Mouse (Mus musculus) CH12.LX (cell line): ENCODE measurements around the gene Lypd4. TPM values are rescaled to one million over a fixed set of nuclear protein-coding genes. Genes with fewer than 3 reads are reported as not detected.

Source experiments
- DNase-seq: peaks from one replicate; pipeline ENCODE4 v3.0.0-alpha.2; 2013; ENCODE audit errors: extremely low read depth
- H3K27ac ChIP-seq: 2 replicates; pipeline ENCODE4 v1.5.1; 2012; ENCODE audit warnings: low read depth, mild to moderate bottlenecking, control low read depth, moderate library complexity; ENCODE audit not compliant: insufficient read depth
- H3K27me3 ChIP-seq: replicated peaks from 2 replicates; pipeline ENCODE3; 2012; ENCODE audit warnings: inconsistent platforms
- H3K36me3 ChIP-seq, 2 experiments: replicated peaks in 1 of 2; 2 replicates each; pipeline versions ENCODE3 to v1.6.1; 2012; ENCODE audit warnings: inconsistent platforms in 1 of 2, low read length in 1 of 2, mild to moderate bottlenecking in 1 of 2, mixed read lengths in 1 of 2, moderate library complexity in 1 of 2; ENCODE audit not compliant: control insufficient read depth in 1 of 2, insufficient read depth in 1 of 2
- H3K4me1 ChIP-seq, 2 experiments: 2 replicates each; pipeline ENCODE4 v1.6.1; 2012; ENCODE audit warnings: inconsistent platforms in 1 of 2, moderate library complexity in 1 of 2; ENCODE audit not compliant: insufficient read depth in 2 of 2, control insufficient read depth in 1 of 2
- H3K4me2 ChIP-seq: 2 replicates; pipeline ENCODE4 v1.6.1; 2012; ENCODE audit warnings: low read depth, mild to moderate bottlenecking, control low read depth; ENCODE audit not compliant: poor library complexity, insufficient read depth, severe bottlenecking
- H3K4me3 ChIP-seq, 3 experiments: fragments of 150-350 bp in 1 of 3; sonication (generic) in 1 of 3; replicated peaks in 1 of 3; 2 replicates each; pipeline versions ENCODE3 to v1.5.1; 2011 to 2012; ENCODE audit warnings: low read depth in 2 of 3, low read length in 2 of 3, mild to moderate bottlenecking in 2 of 3, moderate library complexity in 2 of 3, control low read depth in 1 of 3, improper control_type of control experiment in 1 of 3, inconsistent platforms in 1 of 3, mixed read lengths in 1 of 3; ENCODE audit not compliant: poor library complexity in 1 of 3
- H3K79me2 ChIP-seq: replicated peaks from 2 replicates; pipeline ENCODE4 v1.6.1; 2012; ENCODE audit warnings: mild to moderate bottlenecking, moderate library complexity; ENCODE audit not compliant: control insufficient read depth, poor library complexity, insufficient read depth, severe bottlenecking; ENCODE audit errors: extremely low read depth
- H3K9ac ChIP-seq: 2 replicates; pipeline ENCODE4 v1.6.1; 2012; ENCODE audit warnings: low read depth, mild to moderate bottlenecking, control low read depth, moderate library complexity; ENCODE audit not compliant: insufficient read depth
- H3K9me3 ChIP-seq: replicated peaks from 2 replicates; pipeline ENCODE3; 2012; ENCODE audit warnings: low read length, inconsistent platforms, mixed read lengths
- BHLHE40 ChIP-seq: IDR thresholded peaks from 2 replicates; pipeline ENCODE4 v1.6.1; 2011; ENCODE audit warnings: mild to moderate bottlenecking, low read depth, low read length, improper control_type of control experiment
- CTCF ChIP-seq, 2 experiments: IDR thresholded peaks in 1 of 2; conservative IDR thresholded peaks in 1 of 2; 2 replicates each; pipeline ENCODE4 v1.5.1; 2011 to 2012; ENCODE audit warnings: low read depth in 2 of 2, low read length in 2 of 2, improper control_type of control experiment in 1 of 2, inconsistent platforms in 1 of 2, mild to moderate bottlenecking in 1 of 2, moderate library complexity in 1 of 2
- E2F4 ChIP-seq: IDR thresholded peaks from 2 replicates; pipeline ENCODE4 v1.6.1; 2011; ENCODE audit warnings: low read depth, low read length, improper control_type of control experiment; ENCODE audit not compliant: insufficient replicate concordance
- ELF1 ChIP-seq: IDR thresholded peaks from 2 replicates; pipeline ENCODE4 v1.6.1; 2014; ENCODE audit warnings: low read depth, mild to moderate bottlenecking, inconsistent platforms, low read length, improper control_type of control experiment
- EP300 ChIP-seq: IDR thresholded peaks from 2 replicates; pipeline ENCODE4 v1.6.1; 2011; ENCODE audit warnings: low read length, improper control_type of control experiment
- HCFC1 ChIP-seq: IDR thresholded peaks from 2 replicates; pipeline ENCODE4 v1.6.1; 2012; ENCODE audit warnings: low read depth, mild to moderate bottlenecking, inconsistent platforms, low read length, improper control_type of control experiment
- IRF4 ChIP-seq: IDR thresholded peaks from 2 replicates; pipeline ENCODE4 v1.6.1; 2014; ENCODE audit warnings: low read depth, mild to moderate bottlenecking, inconsistent platforms, low read length, improper control_type of control experiment
- JUN ChIP-seq: IDR thresholded peaks from 2 replicates; pipeline ENCODE4 v1.6.1; 2011; ENCODE audit warnings: low read depth, mild to moderate bottlenecking, low read length, improper control_type of control experiment, moderate library complexity; ENCODE audit not compliant: insufficient read depth
- JUND ChIP-seq: conservative IDR thresholded peaks from 2 replicates; pipeline ENCODE4 v1.6.1; 2011; ENCODE audit warnings: low read depth, low read length, improper control_type of control experiment
- MAFK ChIP-seq: IDR thresholded peaks from 2 replicates; pipeline ENCODE4 v1.6.1; 2011; ENCODE audit warnings: low read length, improper control_type of control experiment; ENCODE audit not compliant: insufficient replicate concordance
- MAX ChIP-seq: IDR thresholded peaks from 2 replicates; pipeline ENCODE4 v1.6.1; 2011; ENCODE audit warnings: low read length, improper control_type of control experiment
- MAZ ChIP-seq: IDR thresholded peaks from 2 replicates; pipeline ENCODE4 v1.6.1; 2012; ENCODE audit warnings: low read depth, mild to moderate bottlenecking, inconsistent platforms, low read length, improper control_type of control experiment, moderate library complexity
- MEF2A ChIP-seq: IDR thresholded peaks from 2 replicates; pipeline ENCODE4 v1.6.1; 2014; ENCODE audit warnings: low read depth, mild to moderate bottlenecking, inconsistent platforms, low read length, improper control_type of control experiment, borderline replicate concordance
- MXI1 ChIP-seq: IDR thresholded peaks from 2 replicates; pipeline ENCODE4 v1.6.1; 2011; ENCODE audit warnings: mild to moderate bottlenecking, low read depth, low read length, improper control_type of control experiment
- NRF1 ChIP-seq: IDR thresholded peaks from 2 replicates; pipeline ENCODE4 v1.6.1; 2014; ENCODE audit warnings: low read depth, mild to moderate bottlenecking, inconsistent platforms, low read length, improper control_type of control experiment, moderate library complexity
- POLR2A ChIP-seq: IDR thresholded peaks from 2 replicates; pipeline ENCODE4 v1.6.1; 2011; ENCODE audit warnings: low read depth, mild to moderate bottlenecking, improper control_type of control experiment, low read length
- SIN3A ChIP-seq: IDR thresholded peaks from 2 replicates; pipeline ENCODE4 v1.6.1; 2012; ENCODE audit warnings: low read length, improper control_type of control experiment, inconsistent platforms
- SMC3 ChIP-seq: IDR thresholded peaks from 2 replicates; pipeline ENCODE4 v1.6.1; 2011; ENCODE audit warnings: low read depth, low read length, improper control_type of control experiment
- TCF12 ChIP-seq: IDR thresholded peaks from 2 replicates; pipeline ENCODE4 v1.6.1; 2014; ENCODE audit warnings: low read depth, mild to moderate bottlenecking, inconsistent platforms, low read length, improper control_type of control experiment
- USF1 ChIP-seq: IDR thresholded peaks from 2 replicates; pipeline ENCODE4 v1.6.1; 2014; ENCODE audit warnings: low read depth, mild to moderate bottlenecking, inconsistent platforms, low read length, improper control_type of control experiment
- USF2 ChIP-seq: conservative IDR thresholded peaks from 2 replicates; pipeline ENCODE4 v1.6.1; 2011; ENCODE audit warnings: low read depth, low read length, improper control_type of control experiment
- dilution Hi-C: fragments of 300-500 bp; cut with MboI; formaldehyde crosslinking; loops from 2 replicates; pipeline ENCODE4 v1.14.3; 2020; ENCODE audit warnings: low sequenced_read_pairs; ENCODE audit not compliant: extremely low pct_unique_long_range_greater_than_20kb, extremely low pct_ligation_motif_present
- in situ Hi-C: fragments of 300-500 bp; cut with MboI; formaldehyde crosslinking; loops from 3 replicates; pipeline ENCODE4 v1.14.3; 2019; ENCODE audit warnings: low sequenced_read_pairs, low pct_ligation_motif_present, low pct_unique_long_range_greater_than_20kb, mixed read lengths
- polyA plus RNA-seq: library from polyadenylated mRNA; unstranded; fragments of >175 nt; gene quantifications from 2 replicates; pipeline ENCODE4 v1.2.1, GENCODE M21; 2012; ENCODE audit warnings: low read depth; ENCODE audit not compliant: insufficient read length
- total RNA-seq, 2 experiments: library from RNA; depleted of rRNA; stranded (reverse); fragments of 300-350 nt in 1 of 2; fragments of >200 nt in 1 of 2; gene quantifications; 2 replicates each; pipeline ENCODE4 v1.2.3; 2012 to 2014

The Lypd4 gene
- total and polyA plus RNA-seq, 3 experiments, result not detected

DNA sequence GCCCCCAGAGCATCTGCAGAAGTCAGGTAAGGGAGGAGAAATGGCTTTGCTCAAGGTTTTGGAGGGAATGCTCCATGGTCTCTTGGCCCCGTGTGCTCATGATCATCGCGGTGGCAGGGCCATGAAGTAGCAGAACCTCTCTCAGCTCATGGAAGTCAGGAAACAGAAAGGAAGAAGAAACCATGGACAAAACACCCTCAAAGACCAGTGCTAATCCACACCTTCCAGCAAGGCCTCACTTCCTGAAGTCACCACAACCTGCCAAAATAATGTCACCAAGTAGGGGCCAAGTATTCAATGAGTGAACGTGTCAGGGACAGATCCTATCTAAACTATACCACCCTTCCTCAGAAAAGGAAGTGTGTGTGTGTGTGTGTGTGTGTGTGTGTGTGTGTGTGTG, 6.9 kb downstream of the Lypd4 start:
- DNase-seq, result no peak
- TF ChIP-seq TCF12, result no peak
- peaks cover 2% of the 10 kb centered on the region for H3K9me3 ChIP-seq
- no peaks in the 10 kb centered on the region for H3K36me3 ChIP-seq
- H3K27ac ChIP-seq, result no peak overlapping the region
- no peaks in the 10 kb centered on the region for H3K79me2 ChIP-seq
- in situ Hi-C loops, result no loop called here
- H3K9ac ChIP-seq, result no peak overlapping the region
- dilution Hi-C loops, result no loop called here
- H3K27me3 ChIP-seq, result peaks cover 19% of the 10 kb centered on the region
- no peak overlapping the region for H3K4me3 ChIP-seq
- H3K4me2 ChIP-seq, result no peak overlapping the region
- peaks cover 0 to 7% of the 10 kb centered on the region in 2 experiments; a peak in 2 of 4 replicates for H3K4me1 ChIP-seq

DNA sequence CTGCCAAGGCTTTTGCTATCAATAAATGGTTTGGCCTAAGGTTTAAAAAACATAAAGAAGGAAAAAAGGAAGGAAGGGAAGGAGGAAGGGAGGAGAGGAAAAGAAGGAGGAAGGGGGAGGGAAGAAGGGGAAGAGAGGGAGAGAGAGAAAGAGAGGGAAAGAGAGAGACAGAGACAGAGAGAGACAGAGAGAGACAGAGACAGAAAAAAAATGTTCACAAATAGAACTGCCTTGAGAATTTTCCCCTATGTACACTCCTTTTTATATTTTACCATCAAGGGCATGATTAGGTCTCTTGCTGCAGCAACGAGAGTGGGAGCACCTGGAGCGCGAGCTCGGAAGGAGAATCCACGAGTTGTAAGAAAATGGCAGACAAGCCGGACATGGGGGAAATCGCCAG, 7.8 kb downstream of the Lypd4 start, which contains the start of gene Gm9844:
Gene Gm9844 (plus strand): TSS at position 301 of the 400 bp plus-strand sequence.
- in situ Hi-C loops, result no loop called here
- no peak for DNase-seq
- Histone ChIP-seq H3K27me3 (peaks cover 19% of the 10 kb centered on the region), H3K4me3 (no peak within 1 kb of the TSS), H3K36me3 (no peaks in the 10 kb centered on the region), H3K27ac (no peak within 1 kb of the TSS), H3K4me1 (peaks cover 0 to 7% of the 10 kb centered on the region in 2 experiments; a peak in 2 of 4 replicates), H3K4me2 (no peak within 1 kb of the TSS), H3K9me3 (peaks cover 2% of the 10 kb centered on the region), H3K79me2 (no peaks in the 10 kb centered on the region), H3K9ac (no peak within 1 kb of the TSS)
- no peak for TF ChIP-seq USF2
- TF ChIP-seq POLR2A, result no peak
- TF ChIP-seq MEF2A, result no peak
- TF ChIP-seq EP300, result no peak
- no peak for TF ChIP-seq MXI1
- no peak for TF ChIP-seq ELF1
- TF ChIP-seq MAZ, result no peak
- dilution Hi-C loops, result no loop called here

DNA sequence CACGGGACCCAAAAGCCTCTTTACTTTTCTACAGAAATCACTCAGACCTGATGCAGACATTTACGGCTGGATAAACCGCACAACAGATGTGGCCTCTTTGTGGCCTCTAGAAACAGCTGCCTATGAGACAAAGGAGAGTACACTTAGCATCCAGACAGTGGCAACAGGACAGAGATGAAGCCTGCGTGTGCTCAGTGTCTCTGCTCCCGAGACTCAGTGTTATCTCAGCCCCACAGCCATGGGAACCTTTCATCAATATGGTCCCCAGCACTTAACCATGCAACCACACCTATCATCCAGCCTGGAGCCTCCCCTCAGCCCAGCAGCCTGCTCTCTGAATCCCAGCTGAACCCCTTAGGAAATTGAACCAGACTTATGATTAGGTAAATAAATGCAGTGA, 10.5 kb downstream of the Lypd4 start:
- H3K79me2 ChIP-seq, result no peaks in the 10 kb centered on the region
- H3K9ac ChIP-seq, result no peak overlapping the region
- H3K4me1 ChIP-seq, result peaks cover 0 to 19% of the 10 kb centered on the region in 2 experiments; a peak in 2 of 4 replicates
- no peak overlapping the region for H3K27ac ChIP-seq
- no peak for TF ChIP-seq E2F4
- peak; percentile 18; the same call in 1 of the 2 replicates for TF ChIP-seq IRF4
- no peak for TF ChIP-seq MAX
- no peak for TF ChIP-seq JUN
- no peak for TF ChIP-seq MAFK
- no peak for TF ChIP-seq JUND
- no peak for TF ChIP-seq CTCF (conservative IDR thresholded peaks at IDR 0.05 in 1 of 2, IDR thresholded peaks at IDR 0.05 in 1 of 2; ENCODE audit: low read depth in 2 of 2, low read length in 2 of 2)
- TF ChIP-seq SMC3, result no peak
- no peak for TF ChIP-seq HCFC1
- TF ChIP-seq BHLHE40, result peak; percentile 18; the same call in 1 of the 2 replicates
- no peak for TF ChIP-seq SIN3A
- no peak for TF ChIP-seq NRF1
- no peak for TF ChIP-seq USF1
- TF ChIP-seq, all 38 proteins: peak for 2
- Histone ChIP-seq H3K36me3 (no peaks in the 10 kb centered on the region), H3K4me2 (no peak overlapping the region), H3K9me3 (peaks cover 2% of the 10 kb centered on the region), H3K4me3 (no peak overlapping the region), H3K27me3 (peaks cover 19% of the 10 kb centered on the region)
- dilution Hi-C loops, result no loop called here
- in situ Hi-C loops, result loop anchor here (10.0 kb wide), 1 partner anchor 46 kb away; the partner anchor contains the start of gene Arhgef1
- DNase-seq, result no peak
